Mouse (Mus musculus): ENCODE data around the gene Synm. TPM values are rescaled to one million over a fixed set of nuclear protein-coding genes. Genes with fewer than 3 reads are reported as not detected.

Synm gene
- total RNA-seq, 4 experiments from 2014 or later = 268 to 577 (median 411) TPM

- peak; percentile 46 to 49 for DNase-seq (ENCODE audit: low spot score in 2 of 2)
These were observed 58.7 kb downstream of the Synm start for GRCm38 (mm10) chr7:67700846-67701245.

- DNase-seq (ENCODE audit: low spot score in 2 of 2) = no peak
These were observed 60.2 kb downstream of the Synm start for GRCm38 (mm10) chr7:67699301-67699700.

GRCm38 (mm10) chr7:67697892-67698630 is 61.5 kb downstream of the Synm start:
- DNase-seq (ENCODE audit: low spot score in 2 of 2) = no peak

- no peak for DNase-seq (ENCODE audit: low spot score in 2 of 2)
These were observed 63.6 kb downstream of the Synm start for GRCm38 (mm10) chr7:67695906-67696305.

GRCm38 (mm10) chr7:67692791-67693538 is 66.6 kb downstream of the Synm start:
- DNase-seq (ENCODE audit: low spot score in 2 of 2) = no peak

GRCm38 (mm10) chr7:67692141-67692540 is 67.4 kb downstream of the Synm start:
- DNase-seq (ENCODE audit: low spot score in 2 of 2) = no peak

- DNase-seq (ENCODE audit: low spot score in 2 of 2) = peak; percentile 39 to 71
These were observed 68.5 kb downstream of the Synm start for GRCm38 (mm10) chr7:67691036-67691435.

- DNase-seq (ENCODE audit: low spot score in 2 of 2) = no peak
These were observed 69.7 kb downstream of the Synm start for GRCm38 (mm10) chr7:67689793-67690192.

- DNase-seq (ENCODE audit: low spot score in 2 of 2) = no peak
These were observed 71.3 kb downstream of the Synm start for GRCm38 (mm10) chr7:67688281-67688680.

GRCm38 (mm10) chr7:67686545-67686944 is 73.0 kb downstream of the Synm start:
- DNase-seq (ENCODE audit: low spot score in 2 of 2) = no peak

- no peak for DNase-seq (ENCODE audit: low spot score in 2 of 2)
These were observed 76.5 kb downstream of the Synm start for GRCm38 (mm10) chr7:67683006-67683405.

GRCm38 (mm10) chr7:67681078-67681477 is 78.5 kb downstream of the Synm start:
- DNase-seq (ENCODE audit: low spot score in 2 of 2) = no peak

Small RNA genes within 50 kb of the gene (microRNA-seq; reads per million reads assigned to microRNA genes)
- not detected for gene Gm23844

Other genes with a start within 250 kb of the Synm start
- gene Lrrc28, start 114.5 kb downstream of the Synm start, total RNA-seq (2022) = 10 to 100 TPM; 26.2 to 35.8 (median 27.6) TPM
- gene Ttc23, start 112.3 kb downstream of the Synm start, total RNA-seq (2022) = 10 to 100 TPM; 17.8 to 24.1 (median 22.1) TPM
- gene Igf1r, start 193.1 kb upstream of the Synm start, total RNA-seq (2022) = 1 to 10 TPM; 7.5 to 9.4 (median 8.0) TPM